Mouse (Mus musculus): ENCODE data around the gene Pou4f2. TPM values are rescaled to one million over a fixed set of nuclear protein-coding genes. Genes with fewer than 3 reads are reported as not detected.
A peak's percentile ranks its signal among the peaks of the same experiment; 100 is the strongest.

The Pou4f2 gene
- polyA plus RNA-seq (2016; fragmentation: Nextera tagmentation; extraction: Ambion mirVana) = 0.15 and 0.16 TPM in 2 replicates

DNA sequence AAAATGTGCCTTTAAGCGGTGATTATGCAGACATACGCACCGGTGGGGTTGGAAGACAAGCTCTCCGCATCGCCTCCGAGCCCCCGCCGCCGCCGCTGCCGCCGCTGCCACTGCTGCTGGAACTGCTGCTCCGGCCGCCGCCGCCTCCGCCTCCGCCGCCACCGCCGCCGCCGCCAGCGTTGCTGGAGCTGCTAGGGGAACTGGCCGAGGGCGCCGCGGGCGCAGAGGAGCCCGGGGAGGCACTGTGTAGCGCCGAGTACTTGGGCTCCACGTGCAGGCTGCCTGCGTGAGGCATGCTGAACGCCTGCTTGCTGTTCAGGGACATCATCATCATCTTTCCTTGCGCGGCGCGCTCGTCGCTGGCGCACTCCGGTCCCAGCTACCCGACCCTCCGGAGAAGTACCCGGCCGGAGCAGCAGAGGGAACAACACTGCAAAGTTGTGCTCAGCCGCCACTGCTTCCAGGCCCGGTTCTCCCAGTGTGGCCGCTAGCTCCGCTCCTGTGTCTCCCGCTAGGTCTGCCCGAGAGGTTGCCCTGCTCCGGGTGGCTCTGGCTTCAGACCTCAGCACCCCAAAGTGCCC, at the start of gene Pou4f2:
Pou4f2 (minus strand) TSS at position 575 of the 581 bp plus-strand sequence.
- H3K9me3 ChIP-seq = no peaks in the 10 kb centered on the region
- peaks cover 100% of the 10 kb centered on the region for H3K27me3 ChIP-seq (replicated peaks; ENCODE audit: low read depth, poor library complexity, severe bottlenecking)
- peaks cover 36% of the 10 kb centered on the region for H3K4me1 ChIP-seq
- no peaks in the 10 kb centered on the region for H3K36me3 ChIP-seq (replicated peaks)
- H3K4me3 ChIP-seq = peak within 1 kb of the TSS; percentile 58
- H3K27ac ChIP-seq (replicated peaks) = no peak within 1 kb of the TSS
- under 1% methylated on average over 54 of the region's 54 CpGs for WGBS
- peak; percentile 76 for DNase-seq (ENCODE audit: low spot score)

DNA sequence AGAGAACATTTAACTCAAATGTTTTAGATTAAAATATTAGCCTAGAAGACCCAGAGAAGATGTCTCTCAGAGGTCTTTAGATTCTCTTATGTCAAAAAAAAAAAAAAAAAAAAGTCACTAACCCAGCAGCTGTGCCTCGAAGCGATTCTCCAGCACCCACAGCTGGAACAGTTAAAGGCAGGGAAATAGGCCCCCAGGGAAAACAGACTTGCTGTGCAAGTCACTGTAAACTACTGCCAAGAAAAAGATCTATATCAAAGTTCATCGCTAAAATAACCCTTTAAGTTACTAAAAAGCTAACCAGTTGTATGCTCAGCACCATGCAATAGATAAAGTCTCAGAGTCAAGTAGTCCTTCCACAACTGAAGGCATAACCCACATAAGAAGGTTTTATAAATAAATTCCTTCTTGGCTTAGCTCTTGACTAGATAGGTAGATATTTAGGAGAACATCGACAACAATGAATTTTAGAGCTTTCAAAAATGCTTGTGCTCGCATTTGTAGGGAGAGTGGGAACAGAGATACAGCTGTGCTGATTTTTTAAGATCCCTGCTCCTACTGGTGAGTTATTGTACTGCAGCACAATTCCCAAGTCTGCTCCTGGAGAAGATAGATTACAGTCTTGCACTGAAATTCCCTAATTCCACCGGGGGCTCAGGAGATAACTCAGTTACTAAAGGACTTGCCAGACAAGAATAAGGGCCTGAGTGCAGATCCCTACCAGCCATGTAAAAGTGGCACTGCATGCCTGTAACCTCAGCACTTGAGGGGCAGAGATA, 40.8 kb upstream of the Pou4f2 start:
- Histone ChIP-seq H3K4me1 (no peaks in the 10 kb centered on the region), H3K9me3 (no peaks in the 10 kb centered on the region), H3K27me3 (replicated peaks; ENCODE audit: low read depth, poor library complexity, severe bottlenecking) (no peaks in the 10 kb centered on the region), H3K27ac (replicated peaks) (no peak overlapping the region), H3K36me3 (replicated peaks) (no peaks in the 10 kb centered on the region), H3K4me3 (no peak overlapping the region)
- 54% methylated on average over 6 of the region's 6 CpGs for WGBS
- DNase-seq (ENCODE audit: low spot score) = peak; percentile 12

DNA sequence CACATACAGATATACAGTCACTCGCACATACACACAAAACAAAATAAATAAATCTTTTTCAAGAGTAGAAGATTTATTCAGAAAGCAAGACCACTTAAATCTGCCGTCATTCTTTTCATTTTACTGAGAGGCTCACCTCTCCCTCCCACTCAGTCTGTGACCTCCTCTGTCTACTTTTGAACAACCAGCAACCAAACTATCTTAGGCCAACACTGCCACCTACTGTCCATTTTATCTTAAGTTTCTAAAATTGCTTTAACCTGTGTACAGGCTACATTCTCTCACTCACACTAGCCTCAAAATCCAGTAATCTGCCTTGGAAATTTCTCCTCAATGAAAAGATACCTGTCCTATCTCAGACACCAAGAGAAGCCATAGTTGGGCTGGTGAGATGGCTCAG, 31.4 kb upstream of the Pou4f2 start:
- Histone ChIP-seq H3K4me3 (no peak overlapping the region), H3K36me3 (replicated peaks) (no peaks in the 10 kb centered on the region), H3K27me3 (replicated peaks; ENCODE audit: low read depth, poor library complexity, severe bottlenecking) (no peaks in the 10 kb centered on the region), H3K9me3 (peaks cover 7% of the 10 kb centered on the region; the same call in 1 of the 2 replicates), H3K4me1 (no peaks in the 10 kb centered on the region), H3K27ac (replicated peaks) (no peak overlapping the region)
- 87% methylated on average over 2 of the region's 2 CpGs for WGBS
- DNase-seq (ENCODE audit: low spot score) = no peak

DNA sequence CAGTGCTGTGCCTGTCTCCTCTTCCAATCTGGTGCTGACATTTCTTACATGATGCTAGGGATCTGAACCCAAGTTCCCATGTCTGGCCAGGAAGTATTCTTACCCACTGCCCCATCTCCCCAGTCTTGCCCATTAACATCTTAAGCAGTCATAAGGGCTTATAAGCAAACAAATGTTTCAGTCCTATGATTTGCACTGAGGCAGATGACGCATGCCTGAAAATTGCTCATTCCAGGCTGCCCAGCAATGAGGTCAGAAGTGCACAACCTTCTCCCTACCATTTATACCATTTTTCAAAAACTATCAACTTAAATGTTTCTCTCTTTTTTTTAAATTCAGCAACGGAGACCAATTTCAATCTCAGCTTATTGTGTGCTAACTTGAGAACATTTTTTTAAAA, 27.5 kb upstream of the Pou4f2 start:
- H3K27me3 ChIP-seq (replicated peaks; ENCODE audit: low read depth, poor library complexity, severe bottlenecking) = no peaks in the 10 kb centered on the region
- no peaks in the 10 kb centered on the region for H3K4me1 ChIP-seq
- H3K36me3 ChIP-seq (replicated peaks) = no peaks in the 10 kb centered on the region
- DNase-seq (ENCODE audit: low spot score) = no peak
- H3K9me3 ChIP-seq = peaks cover 7% of the 10 kb centered on the region; the same call in 1 of the 2 replicates
- H3K4me3 ChIP-seq = no peak overlapping the region
- no peak overlapping the region for H3K27ac ChIP-seq (replicated peaks)
- WGBS = 91% methylated on average over 2 of the region's 2 CpGs

DNA sequence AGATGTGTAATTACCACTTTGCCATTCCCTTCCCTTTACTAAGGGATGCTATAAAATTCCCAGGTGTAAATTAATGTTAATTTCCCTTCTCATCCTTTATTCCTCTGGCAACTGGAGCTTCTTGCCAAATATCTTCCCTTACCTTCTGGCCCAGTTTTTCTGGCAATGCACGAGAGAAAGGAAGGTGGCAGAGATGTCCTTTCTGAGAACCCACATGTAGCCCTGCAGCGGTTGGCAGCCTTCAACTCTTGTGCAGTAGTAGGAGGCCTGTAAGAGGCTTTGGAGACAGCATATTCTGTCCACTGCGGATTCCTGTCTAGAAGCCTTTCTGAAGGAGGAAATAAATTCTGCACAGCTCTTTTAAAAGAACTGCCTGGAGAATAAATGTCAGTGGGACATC, 20.0 kb upstream of the Pou4f2 start:
- no peaks in the 10 kb centered on the region for H3K36me3 ChIP-seq (replicated peaks)
- no peaks in the 10 kb centered on the region for H3K4me1 ChIP-seq
- no peak for DNase-seq (ENCODE audit: low spot score)
- H3K4me3 ChIP-seq = no peak overlapping the region
- H3K27ac ChIP-seq (replicated peaks) = no peak overlapping the region
- WGBS = 84% methylated on average over 3 of the region's 3 CpGs
- H3K27me3 ChIP-seq (replicated peaks; ENCODE audit: low read depth, poor library complexity, severe bottlenecking) = no peaks in the 10 kb centered on the region
- H3K9me3 ChIP-seq = no peaks in the 10 kb centered on the region

DNA sequence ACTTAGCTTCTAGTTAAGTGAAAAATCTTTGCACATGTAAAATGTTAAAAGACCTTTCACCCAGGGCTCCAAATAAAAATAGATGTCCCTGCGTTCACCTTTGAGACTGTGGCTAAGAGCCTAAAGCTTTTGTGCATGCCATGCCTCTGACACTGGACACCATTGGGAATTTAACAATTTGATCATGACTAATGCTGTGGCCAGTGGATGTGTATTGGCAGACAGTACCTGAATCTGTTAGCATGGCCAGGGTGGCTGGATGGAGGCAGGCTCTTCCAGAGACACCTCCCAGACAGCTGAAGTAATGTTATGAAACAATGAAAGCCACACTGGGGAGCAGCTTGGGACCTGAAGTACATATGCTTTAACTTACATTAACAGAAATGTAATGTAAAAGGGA, 6.3 kb upstream of the Pou4f2 start:
- Histone ChIP-seq H3K9me3 (no peaks in the 10 kb centered on the region), H3K36me3 (replicated peaks) (no peaks in the 10 kb centered on the region), H3K4me1 (peaks cover 6% of the 10 kb centered on the region), H3K27me3 (replicated peaks; ENCODE audit: low read depth, poor library complexity, severe bottlenecking) (peaks cover 61% of the 10 kb centered on the region), H3K4me3 (no peak overlapping the region), H3K27ac (replicated peaks) (no peak overlapping the region)
- WGBS = 78% methylated on average over 1 of the region's 1 CpGs
- no peak for DNase-seq (ENCODE audit: low spot score)

DNA sequence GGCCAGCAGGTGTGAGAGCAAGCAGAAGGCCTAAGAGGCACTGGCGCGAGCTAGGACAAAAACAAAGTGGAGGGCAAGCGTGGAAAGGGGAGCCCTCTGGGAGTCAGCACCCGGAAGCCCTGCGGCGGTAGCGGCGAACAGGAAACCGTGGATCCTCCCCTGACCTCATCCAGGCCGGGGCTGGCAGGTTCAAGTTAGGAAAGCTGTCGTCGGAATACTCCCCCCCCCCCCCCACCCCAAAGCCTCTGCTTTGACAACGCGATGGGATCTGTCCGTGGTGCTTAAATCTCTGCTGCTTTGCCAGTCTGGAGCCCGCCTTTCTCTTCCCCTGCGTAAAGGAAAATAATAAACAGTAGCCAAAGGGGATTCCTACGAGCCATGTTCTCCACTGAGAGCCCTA, 1.7 kb upstream of the Pou4f2 start:
- DNase-seq (ENCODE audit: low spot score) = peak; percentile 81
- Histone ChIP-seq H3K36me3 (replicated peaks) (no peaks in the 10 kb centered on the region), H3K4me3 (peak overlapping the region; percentile 34), H3K4me1 (peaks cover 36% of the 10 kb centered on the region), H3K27ac (replicated peaks) (no peak overlapping the region), H3K9me3 (no peaks in the 10 kb centered on the region), H3K27me3 (replicated peaks; ENCODE audit: low read depth, poor library complexity, severe bottlenecking) (peaks cover 99% of the 10 kb centered on the region)
- under 1% methylated on average over 18 of the region's 18 CpGs for WGBS

DNA sequence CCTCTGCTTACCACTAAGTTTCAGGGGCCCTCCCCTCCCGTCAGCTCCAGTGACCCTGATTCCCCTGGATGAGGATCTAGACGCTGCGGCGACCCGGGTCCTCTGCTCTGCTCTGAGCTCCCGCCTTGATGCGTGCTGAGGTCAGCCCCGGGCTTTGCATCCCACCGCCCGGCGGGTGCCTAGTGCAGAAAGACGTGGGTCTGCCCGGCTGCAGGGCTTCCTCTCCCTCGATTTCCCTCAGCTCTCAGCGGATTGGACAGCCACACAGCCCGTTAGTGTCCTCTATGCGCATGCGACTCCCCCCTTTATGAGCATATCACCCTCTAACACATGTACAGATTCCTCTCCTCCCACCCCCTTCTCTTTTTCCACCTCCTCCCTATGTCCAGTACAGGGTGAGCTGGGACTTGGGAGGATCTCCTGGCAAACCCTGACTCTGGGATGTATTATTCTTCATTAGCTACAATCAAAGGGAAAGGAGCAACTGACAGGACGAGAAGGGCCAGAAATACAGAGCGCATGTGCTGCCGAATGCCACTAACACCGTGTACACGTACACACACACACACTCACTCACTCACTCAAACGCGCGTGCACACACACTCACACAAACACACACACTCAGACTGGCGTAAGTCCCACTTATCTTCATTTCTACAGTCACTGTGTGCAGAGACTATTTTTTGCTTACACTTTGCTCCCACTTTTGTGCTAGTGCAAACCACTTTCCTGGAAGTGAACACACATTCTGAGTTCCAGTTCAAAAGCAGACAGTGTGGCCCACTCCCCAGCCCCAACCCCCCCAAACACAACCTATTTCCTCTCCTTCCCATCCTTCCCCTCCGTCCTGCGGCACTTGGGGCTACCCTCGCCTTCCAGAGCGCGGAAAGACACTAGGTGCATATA, 948 bp upstream of the Pou4f2 start:
- Histone ChIP-seq H3K27me3 (replicated peaks; ENCODE audit: low read depth, poor library complexity, severe bottlenecking) (peaks cover 100% of the 10 kb centered on the region), H3K9me3 (no peaks in the 10 kb centered on the region), H3K27ac (replicated peaks) (no peak overlapping the region), H3K4me3 (peak overlapping the region; percentile 58), H3K36me3 (replicated peaks) (no peaks in the 10 kb centered on the region), H3K4me1 (peaks cover 36% of the 10 kb centered on the region)
- 2% methylated on average over 32 of the region's 32 CpGs for WGBS
- peak; percentile 32 for DNase-seq (ENCODE audit: low spot score)

DNA sequence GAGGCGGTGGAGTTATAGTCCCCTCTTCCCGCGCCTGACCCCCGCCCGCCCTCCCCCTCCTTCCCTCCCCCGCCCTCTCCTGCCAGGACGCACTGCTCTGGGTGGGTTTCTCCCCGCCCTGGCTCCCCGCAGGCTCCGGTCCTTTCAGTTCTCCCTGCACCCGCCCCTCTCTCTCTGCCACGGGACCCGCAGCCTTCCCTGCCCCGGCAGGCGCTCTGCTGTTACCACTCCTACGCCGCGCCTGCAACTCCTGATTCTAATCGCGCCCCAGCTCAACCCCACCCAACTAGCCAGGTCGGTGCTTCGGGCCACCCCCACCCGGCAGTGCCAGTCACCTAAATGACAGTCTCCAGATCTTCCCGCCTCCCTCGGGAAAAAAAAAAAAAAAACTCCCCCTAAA, 216 bp upstream of the Pou4f2 start:
- H3K36me3 ChIP-seq (replicated peaks) = no peaks in the 10 kb centered on the region
- H3K27me3 ChIP-seq (replicated peaks; ENCODE audit: low read depth, poor library complexity, severe bottlenecking) = peaks cover 100% of the 10 kb centered on the region
- peak overlapping the region; percentile 58 for H3K4me3 ChIP-seq
- H3K27ac ChIP-seq (replicated peaks) = no peak overlapping the region
- H3K9me3 ChIP-seq = no peaks in the 10 kb centered on the region
- H3K4me1 ChIP-seq = peaks cover 36% of the 10 kb centered on the region
- DNase-seq (ENCODE audit: low spot score) = peak; percentile 37
- 1% methylated on average over 20 of the region's 25 CpGs for WGBS

DNA sequence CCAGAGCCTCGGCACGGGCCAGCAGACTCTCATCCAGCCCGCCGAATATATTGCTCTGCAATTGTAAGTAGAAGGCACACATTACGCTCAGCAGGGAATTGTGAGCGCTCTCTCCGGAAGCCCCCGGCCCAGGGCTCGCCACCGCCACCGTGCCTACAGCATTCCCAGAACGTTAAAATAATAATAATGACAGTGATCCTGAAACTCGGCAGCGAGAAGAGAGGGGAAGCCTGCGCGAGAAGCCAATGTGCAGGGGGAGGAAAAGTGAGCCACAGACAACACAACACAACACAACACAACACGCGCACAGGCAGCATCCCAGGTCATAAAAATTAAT, 853 bp downstream of the Pou4f2 start:
- WGBS = under 1% methylated on average over 18 of the region's 18 CpGs
- H3K27ac ChIP-seq (replicated peaks) = no peak overlapping the region
- peaks cover 100% of the 10 kb centered on the region for H3K27me3 ChIP-seq (replicated peaks; ENCODE audit: low read depth, poor library complexity, severe bottlenecking)
- peaks cover 36% of the 10 kb centered on the region for H3K4me1 ChIP-seq
- no peaks in the 10 kb centered on the region for H3K9me3 ChIP-seq
- peak overlapping the region; percentile 58 for H3K4me3 ChIP-seq
- DNase-seq (ENCODE audit: low spot score) = no peak
- H3K36me3 ChIP-seq (replicated peaks) = no peaks in the 10 kb centered on the region

DNA sequence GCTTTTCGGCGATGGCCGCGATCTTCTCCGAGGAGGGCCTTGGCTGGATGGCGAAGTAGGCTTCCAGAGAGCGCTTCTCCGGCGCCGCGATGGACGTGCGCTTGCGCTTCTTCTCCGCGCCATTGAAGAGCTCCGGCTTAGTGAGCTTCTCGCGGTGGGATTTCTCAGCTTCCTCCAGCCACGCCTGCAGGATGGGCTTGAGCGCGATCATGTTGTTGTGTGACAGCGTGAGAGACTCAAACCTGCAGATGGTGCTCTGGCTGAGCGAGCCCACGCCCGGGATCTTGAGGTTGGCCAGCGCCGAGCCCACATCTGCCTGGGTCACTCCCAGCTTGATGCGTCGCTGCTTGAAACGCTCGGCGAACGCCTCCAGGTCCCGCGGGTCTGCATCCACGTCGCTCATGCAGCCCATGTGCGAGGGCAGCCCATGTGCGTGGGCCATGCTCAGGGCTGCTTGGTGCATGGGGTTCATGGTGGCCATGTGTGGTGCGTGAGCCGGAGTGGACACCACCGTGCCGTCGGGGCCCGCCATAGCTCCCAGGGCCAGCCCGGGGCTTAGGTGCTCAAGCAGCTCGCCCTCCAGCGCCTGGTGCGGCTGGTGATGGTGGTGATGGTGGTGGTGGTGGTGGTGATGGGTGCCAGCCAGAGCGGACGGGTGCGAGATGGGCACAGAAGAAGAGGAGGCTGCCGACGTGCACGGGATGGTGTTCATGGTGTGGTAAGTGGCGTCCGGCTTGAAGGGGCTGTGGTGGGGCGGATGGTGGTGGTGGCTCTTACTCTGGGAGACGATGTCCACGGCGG, 1.4 kb downstream of the Pou4f2 start:
- WGBS = under 1% methylated on average over 62 of the region's 62 CpGs
- H3K4me1 ChIP-seq = peaks cover 36% of the 10 kb centered on the region
- peaks cover 100% of the 10 kb centered on the region for H3K27me3 ChIP-seq (replicated peaks; ENCODE audit: low read depth, poor library complexity, severe bottlenecking)
- no peaks in the 10 kb centered on the region for H3K36me3 ChIP-seq (replicated peaks)
- peak; percentile 54 for DNase-seq (ENCODE audit: low spot score)
- peak overlapping the region; percentile 58 for H3K4me3 ChIP-seq
- no peaks in the 10 kb centered on the region for H3K9me3 ChIP-seq
- no peak overlapping the region for H3K27ac ChIP-seq (replicated peaks)

DNA sequence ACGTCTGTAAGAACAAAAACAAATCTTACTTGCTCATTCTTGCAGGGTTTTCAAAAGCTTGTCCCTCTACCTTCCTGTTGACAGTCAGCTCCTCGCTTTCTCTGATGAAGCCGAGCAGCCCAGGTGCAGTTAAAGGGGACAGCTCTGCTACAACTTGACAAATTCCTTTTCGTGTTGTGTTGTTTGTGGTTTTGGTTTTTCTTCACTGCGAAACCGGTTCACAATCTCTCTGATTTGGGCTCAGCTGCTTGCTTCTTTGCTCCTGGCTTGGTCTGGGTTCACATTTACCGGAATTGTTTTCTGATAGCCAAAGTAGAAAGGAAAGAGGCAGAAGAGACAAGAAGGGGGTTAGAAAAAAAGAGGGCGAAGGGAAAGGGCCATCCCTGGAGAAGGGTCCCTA, 2.1 kb downstream of the Pou4f2 start:
- H3K36me3 ChIP-seq (replicated peaks) = no peaks in the 10 kb centered on the region
- H3K9me3 ChIP-seq = no peaks in the 10 kb centered on the region
- peaks cover 36% of the 10 kb centered on the region for H3K4me1 ChIP-seq
- H3K27me3 ChIP-seq (replicated peaks; ENCODE audit: low read depth, poor library complexity, severe bottlenecking) = peaks cover 100% of the 10 kb centered on the region
- H3K4me3 ChIP-seq = no peak overlapping the region
- 2% methylated on average over 8 of the region's 8 CpGs for WGBS
- H3K27ac ChIP-seq (replicated peaks) = no peak overlapping the region
- DNase-seq (ENCODE audit: low spot score) = no peak

Measured in embryonic facial prominence, embryonic 10.5 days (tissue).